Mouse (Mus musculus) erythroblast, embryonic 14.5 days (primary cell): Measurements from ENCODE around the gene Plxna2.

Experiments used
- GATA1 ChIP-seq: IDR thresholded peaks from 2 replicates; pipeline ENCODE4 v1.6.1; 2012; ENCODE audit warnings: low read length, inconsistent platforms, mixed read lengths
- TAL1 ChIP-seq: IDR thresholded peaks from 3 replicates; pipeline ENCODE4 v1.6.1; 2012; ENCODE audit warnings: low read length, inconsistent platforms, mixed read lengths

DNA sequence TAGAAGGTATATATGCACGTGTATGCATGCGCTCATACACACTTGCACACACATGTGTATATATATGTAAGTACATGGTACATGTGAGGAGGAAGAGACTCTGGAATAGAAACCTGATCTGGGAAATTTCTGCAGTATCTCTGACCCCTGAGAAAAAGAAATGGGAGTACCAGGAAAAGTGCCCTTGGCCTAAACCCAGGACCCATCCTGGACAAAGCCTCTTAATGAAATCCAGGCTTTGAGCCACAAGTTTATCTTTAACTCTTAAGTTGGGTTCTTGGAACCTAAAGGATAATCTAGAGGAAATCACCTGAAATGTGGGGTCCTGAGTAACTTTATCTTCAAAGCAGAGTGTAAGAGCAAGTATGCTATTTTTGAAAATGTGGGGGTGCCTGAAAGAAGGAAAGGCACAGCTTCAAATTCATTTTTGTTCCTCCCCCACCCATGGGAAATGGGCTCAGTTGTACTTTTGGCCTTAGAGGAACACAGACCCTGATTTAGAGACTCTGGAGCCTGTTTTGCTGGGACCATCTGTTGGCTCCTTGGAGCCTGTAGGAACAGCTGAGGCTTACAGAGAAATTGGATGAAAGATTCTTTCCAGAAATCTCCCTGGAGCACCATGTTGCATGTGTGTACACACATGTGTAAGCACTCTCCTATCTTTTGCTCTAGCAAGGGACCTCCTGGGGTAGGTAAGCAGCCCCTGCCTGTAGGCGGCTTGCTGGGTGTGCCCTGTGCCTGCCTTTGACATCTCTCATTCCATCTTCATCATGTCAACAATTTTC lies 57.3 kb downstream of the Plxna2 start:
- TF ChIP-seq TAL1 (no peak), GATA1 (no peak)
